Mouse (Mus musculus) pancreas, adult 10 weeks (tissue): ENCODE measurements around the gene Nebl. TPM values are rescaled to one million over a fixed set of nuclear protein-coding genes. Genes with fewer than 3 reads are reported as not detected.

ENCODE experiments used
- polyA plus RNA-seq: library from polyadenylated mRNA; stranded (reverse); fragments of 350-450 nt; fragmentation: Illumina TruSeq; extraction: RNeasy Lipid Tissue Mini Kit (QIAGEN cat#74804); gene quantifications from one replicate; pipeline ENCODE4 v1.2.3, GENCODE M21; 2015; ENCODE audit warnings: low read depth, low replicate concordance; ENCODE audit not compliant: insufficient read depth

The Nebl gene
- 0.83 TPM for polyA plus RNA-seq

DNA sequence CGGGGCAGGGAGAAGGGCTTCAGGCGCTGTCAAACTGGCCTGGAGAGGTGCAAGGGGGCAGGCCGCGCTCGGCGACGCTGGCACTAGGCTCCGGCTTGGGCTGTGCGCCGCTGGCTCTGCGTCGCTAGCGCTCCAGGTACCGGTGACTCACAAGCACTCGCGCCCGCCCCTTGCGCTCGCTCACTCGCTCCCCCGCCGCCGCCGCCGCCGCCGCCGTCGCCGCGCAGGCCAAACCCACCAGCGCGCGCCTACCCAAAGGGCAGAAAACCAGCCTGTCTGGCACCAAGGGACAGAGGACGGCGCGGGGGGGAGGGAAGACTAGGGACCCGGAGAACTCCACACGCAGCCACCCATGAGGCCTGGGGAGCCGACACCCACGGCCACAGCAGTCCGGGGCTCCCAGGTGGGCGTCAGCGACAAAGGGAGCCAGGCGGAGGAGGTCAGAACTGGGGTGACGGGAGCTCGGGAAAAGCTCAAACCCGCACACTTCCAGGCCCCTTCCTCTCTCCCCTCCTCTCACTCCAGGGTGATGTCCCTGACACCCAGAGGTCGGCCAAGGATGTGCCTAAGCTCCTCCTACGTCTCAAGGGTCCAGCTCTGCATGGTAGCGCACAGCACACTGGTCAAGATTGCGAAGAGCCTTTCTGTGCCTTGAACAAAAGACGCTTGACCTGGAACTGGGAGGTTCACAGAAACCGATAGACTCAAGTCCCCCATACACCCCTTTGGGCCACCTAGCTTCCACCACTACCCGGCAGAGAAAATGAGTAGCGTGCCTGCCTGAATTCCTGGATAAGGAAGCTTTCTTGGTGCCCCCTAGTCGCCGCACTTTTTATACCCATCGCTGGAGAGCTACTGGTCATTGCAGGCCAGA lies at the start of gene Nebl:
Gene Nebl (minus strand): TSS at position 508 of the 874 bp plus-strand sequence.

